ENCODE assay signal across 9 mouse cellular contexts in genomic region chr5:134678031-134678430, GRCm38 (mm10). TPM values are rescaled to one million over a fixed set of nuclear protein-coding genes. Genes with fewer than 3 reads are reported as not detected.
DNase-seq lines count a peak whose midpoint lies in the region; ATAC-seq lines count a peak whose summit lies in the region.
"Had no signal": no experiment of that assay in that cellular context is flagged by ENCODE, and none has a peak within 500 bp of the region (broad histone marks: within the 10 kb centered on the region; RNA-seq: fewer than 3 reads in every experiment).

No protein-coding gene starts in this region.

- intact Hi-C loops in left cerebral cortex, postnatal 36 days (cut with DNase I): no loop called here

- DNase-seq in embryonic facial prominence, embryonic 10.5 days (ENCODE audit: low spot score): no peak
- no peak for DNase-seq in frontal cortex, postnatal 14 days (ENCODE audit: low spot score in 2 of 2)
- no peak for DNase-seq in left cerebral cortex, postnatal 36 days (ENCODE audit: low spot score in 2 of 2)
- DNase-seq in cerebellum, adult 18-20 months: no peak

- no peak overlapping the region for H3K4me2 ChIP-seq in intestine, embryonic 16.5 days (ENCODE audit: low read depth, low read length)
- no peak overlapping the region; the same call in 1 of the 2 replicates for H3K4me2 ChIP-seq in intestine, embryonic 15.5 days (replicated peaks)
- H3K4me2 ChIP-seq: neural tube, embryonic 13.5 days had no signal

- no peaks in the 10 kb centered on the region for H3K36me3 ChIP-seq in intestine, embryonic 16.5 days (ENCODE audit: control insufficient read depth, insufficient read depth, low read length)
- H3K36me3 ChIP-seq in intestine, embryonic 15.5 days: no peaks in the 10 kb centered on the region
- peaks cover 31% of the 10 kb centered on the region for H3K36me3 ChIP-seq in embryonic facial prominence, embryonic 10.5 days (replicated peaks)

- H3K27me3 ChIP-seq in intestine, embryonic 16.5 days (replicated peaks; ENCODE audit: control insufficient read depth, insufficient read depth, low read length): no peaks in the 10 kb centered on the region
- H3K27me3 ChIP-seq in intestine, embryonic 15.5 days (replicated peaks): no peaks in the 10 kb centered on the region
- H3K27me3 ChIP-seq in embryonic facial prominence, embryonic 10.5 days (replicated peaks; ENCODE audit: low read depth, poor library complexity, severe bottlenecking): peaks cover 10% of the 10 kb centered on the region; the same call in 1 of the 2 replicates
- H3K27me3 ChIP-seq: neural tube, embryonic 13.5 days had no signal

- H3K27ac ChIP-seq in intestine, embryonic 16.5 days (ENCODE audit: low read length): peak overlapping the region; percentile 27; the same call in 1 of the 2 replicates
- no peak overlapping the region for H3K27ac ChIP-seq in intestine, embryonic 15.5 days
- H3K27ac ChIP-seq in embryonic facial prominence, embryonic 10.5 days (replicated peaks): peak overlapping the region; percentile 54

- WGBS in intestine, embryonic 16.5 days: 88% methylated on average over 3 of the region's 3 CpGs
- 85% methylated on average over 3 of the region's 3 CpGs for WGBS in intestine, embryonic 15.5 days
- WGBS in embryonic facial prominence, embryonic 10.5 days: 76% methylated on average over 3 of the region's 3 CpGs

- ATAC-seq in intestine, embryonic 16.5 days: no peak
- ATAC-seq in intestine, embryonic 15.5 days: no peak
- peak; percentile 91 for ATAC-seq in hematopoietic stem cell, adult 5-6 weeks (replicated peaks in 1 of 2; ENCODE audit: insufficient read depth in 1 of 2, low FRiP score in 2 of 2, low TSS enrichment in 1 of 2, low read depth in 1 of 2, poor library complexity in 2 of 2, severe bottlenecking in 2 of 2)
- ATAC-seq in megakaryocyte progenitor cell, adult 5-6 weeks (replicated peaks; ENCODE audit: poor library complexity): peak; percentile 82

- no peak overlapping the region for H3K4me3 ChIP-seq in intestine, embryonic 16.5 days (ENCODE audit: low read length)
- no peak overlapping the region for H3K4me3 ChIP-seq in intestine, embryonic 15.5 days (replicated peaks)
- no peak overlapping the region for H3K4me3 ChIP-seq in embryonic facial prominence, embryonic 10.5 days
- H3K4me3 ChIP-seq: neural tube, embryonic 13.5 days had no signal

- H3K9ac ChIP-seq in intestine, embryonic 16.5 days (ENCODE audit: low read depth, low read length): peak overlapping the region; percentile 45; the same call in 1 of the 2 replicates
- H3K9ac ChIP-seq in intestine, embryonic 15.5 days: no peak overlapping the region

- no peaks in the 10 kb centered on the region for H3K9me3 ChIP-seq in intestine, embryonic 16.5 days (ENCODE audit: control insufficient read depth, low read length)
- H3K9me3 ChIP-seq in intestine, embryonic 15.5 days: no peaks in the 10 kb centered on the region
- H3K9me3 ChIP-seq in embryonic facial prominence, embryonic 10.5 days: no peaks in the 10 kb centered on the region
- H3K9me3 ChIP-seq: neural tube, embryonic 13.5 days had no signal

- peaks cover 53% of the 10 kb centered on the region for H3K4me1 ChIP-seq in intestine, embryonic 16.5 days (ENCODE audit: control insufficient read depth, insufficient read depth, low read length)
- H3K4me1 ChIP-seq in intestine, embryonic 15.5 days (replicated peaks): peaks cover 42% of the 10 kb centered on the region
- peaks cover 46% of the 10 kb centered on the region for H3K4me1 ChIP-seq in embryonic facial prominence, embryonic 10.5 days

RNA-seq across cellular contexts. Expression of gene Limk1, which starts 10.4 kb away (rescaled TPM):
- polyA plus RNA-seq in intestine, embryonic 16.5 days (2015; fragmentation: Nextera tagmentation; extraction: Ambion mirVana): 3.4 and 3.8 TPM in 2 replicates
- polyA plus RNA-seq in intestine, embryonic 15.5 days (2015; fragmentation: Nextera tagmentation; extraction: Ambion mirVana): 3.7 and 4.1 TPM in 2 replicates
- 5.7 and 5.9 TPM in 2 replicates for polyA plus RNA-seq in embryonic facial prominence, embryonic 10.5 days (2016; fragmentation: Nextera tagmentation; extraction: Ambion mirVana)
- 15.9 and 19.9 TPM in 2 replicates for total RNA-seq in hematopoietic stem cell, adult 5-6 weeks (2017)
- 14.1 and 15.2 TPM in 2 replicates for total RNA-seq in megakaryocyte progenitor cell, adult 5-6 weeks (2015)
- 11.5 and 16.6 TPM in 2 replicates for total RNA-seq in megakaryocyte progenitor cell, adult 5-6 weeks (2017)
- total RNA-seq in left cerebral cortex, postnatal 36 days (2021): 10 to 100 TPM; 63.2 to 71.6 TPM

RNA-seq across cellular contexts. Expression of gene Eif4h, which starts 38.7 kb away (rescaled TPM):
- 362 and 396 TPM in 2 replicates for polyA plus RNA-seq in intestine, embryonic 16.5 days (2015; fragmentation: Nextera tagmentation; extraction: Ambion mirVana)
- polyA plus RNA-seq in intestine, embryonic 15.5 days (2015; fragmentation: Nextera tagmentation; extraction: Ambion mirVana): 382 and 397 TPM in 2 replicates
- 593 and 603 TPM in 2 replicates for polyA plus RNA-seq in embryonic facial prominence, embryonic 10.5 days (2016; fragmentation: Nextera tagmentation; extraction: Ambion mirVana)
- total RNA-seq in hematopoietic stem cell, adult 5-6 weeks (2017): 180 and 255 TPM in 2 replicates
- 201 and 220 TPM in 2 replicates for total RNA-seq in megakaryocyte progenitor cell, adult 5-6 weeks (2015)
- total RNA-seq in megakaryocyte progenitor cell, adult 5-6 weeks (2017): 238 and 266 TPM in 2 replicates
- 100 to 1,000 TPM; 317 to 353 TPM for total RNA-seq in left cerebral cortex, postnatal 36 days (2021)

Comparison
In these comparisons a context has a peak if more than half of its experiments do, and no peak if none do; other contexts are left out.
1. ATAC-seq: peak in hematopoietic stem cell, adult 5-6 weeks (2 of 2) and megakaryocyte progenitor cell, adult 5-6 weeks (single experiment); none in intestine, embryonic 16.5 days (single experiment) and intestine, embryonic 15.5 days (single experiment).